Mouse (Mus musculus) colon, adult 2 months (tissue): ENCODE measurements around the gene 1700020A23Rik. TPM values are rescaled to one million over a fixed set of nuclear protein-coding genes. Genes with fewer than 3 reads are reported as not detected.

Experiments used
- polyA plus RNA-seq: library from polyadenylated mRNA; depleted of rRNA; stranded (reverse); fragments of >200 nt; gene quantifications from 2 replicates; pipeline ENCODE4 v1.2.3, GENCODE M21; 2012; rRNA removed

Gene 1700020A23Rik
- not detected in 2 replicates for polyA plus RNA-seq

GRCm38 (mm10) chr2:130404939-130405338 lies at the start of gene 1700020A23Rik, which contains the start of gene Gm28372:
1700020A23Rik (plus strand) TSS chr2:130405259.
Gm28372 (plus strand) TSS chr2:130405239.

GRCm38 (mm10) chr2:130397186-130397985 lies 7.7 kb upstream of the 1700020A23Rik start, which contains the start of gene Cpxm1:
Cpxm1 (minus strand) TSS chr2:130397574.

GRCm38 (mm10) chr2:130406178-130406577 lies 1.1 kb downstream of the 1700020A23Rik start, which contains the start of gene Tmem239:
Tmem239 (plus strand) TSS chr2:130406478.

GRCm38 (mm10) chr2:130424126-130424853 lies 19.2 kb downstream of the 1700020A23Rik start, which contains the start of the genes Vps16 and Pced1a:
Vps16 (plus strand) TSS chr2:130424339.
Pced1a (minus strand) TSS chr2:130424701.

GRCm38 (mm10) chr2:130449794-130450433 lies 44.9 kb downstream of the 1700020A23Rik start, which contains the start of gene Ptpra:
Ptpra (plus strand) TSS chr2:130450278.

Other genes with a start within 250 kb of the 1700020A23Rik start
- 287 and 291 TPM in 2 replicates for gene Snrpb, start 225.9 kb upstream of the 1700020A23Rik start, polyA plus RNA-seq
- gene Tmc2, start 210.1 kb upstream of the 1700020A23Rik start, polyA plus RNA-seq: not detected in 2 replicates
- 35.5 and 40.9 TPM in 2 replicates for gene Nop56, start 130.8 kb upstream of the 1700020A23Rik start, polyA plus RNA-seq
- gene Idh3b, start 120.7 kb upstream of the 1700020A23Rik start, polyA plus RNA-seq: 228 and 240 TPM in 2 replicates
- 3.0 and 3.2 TPM in 2 replicates for gene Ebf4, start 110.1 kb upstream of the 1700020A23Rik start, polyA plus RNA-seq
- gene Cpxm1, start 7.7 kb upstream of the 1700020A23Rik start, polyA plus RNA-seq: 2.1 TPM in 2 replicates
- not detected in 2 replicates for gene Gm28372, start within 50 bp of the 1700020A23Rik start, polyA plus RNA-seq
- gene Tmem239, start 1.2 kb downstream of the 1700020A23Rik start, polyA plus RNA-seq: not detected in 2 replicates
- 40.9 and 53.4 TPM in 2 replicates for gene Vps16, start 19.1 kb downstream of the 1700020A23Rik start, polyA plus RNA-seq
- 19.3 and 27.3 TPM in 2 replicates for gene Pced1a, start 19.4 kb downstream of the 1700020A23Rik start, polyA plus RNA-seq
- gene Ptpra, start 45.0 kb downstream of the 1700020A23Rik start, polyA plus RNA-seq: 41.5 and 43.6 TPM in 2 replicates
- gene Mrps26, start 158.5 kb downstream of the 1700020A23Rik start, polyA plus RNA-seq: 96.1 and 98.1 TPM in 2 replicates
- 0.28 TPM in 1 of 2 replicates, not detected in the other for gene Oxt, start 170.9 kb downstream of the 1700020A23Rik start, polyA plus RNA-seq
- not detected in 2 replicates for gene Avp, start 177.3 kb downstream of the 1700020A23Rik start, polyA plus RNA-seq
- gene Fastkd5, start 224.8 kb downstream of the 1700020A23Rik start, polyA plus RNA-seq: 1.1 TPM in 2 replicates
- gene Ubox5, start 224.8 kb downstream of the 1700020A23Rik start, polyA plus RNA-seq: 5.7 TPM in 2 replicates
- gene Lzts3, start 237.5 kb downstream of the 1700020A23Rik start, polyA plus RNA-seq: 61.8 and 69.8 TPM in 2 replicates